Mouse (Mus musculus): ENCODE measurements around the gene Podn. TPM values are rescaled to one million over a fixed set of nuclear protein-coding genes. Genes with fewer than 3 reads are reported as not detected.

Gene Podn
- total RNA-seq, 2 experiments from 2014 or later, result 8.7 TPM

DNA sequence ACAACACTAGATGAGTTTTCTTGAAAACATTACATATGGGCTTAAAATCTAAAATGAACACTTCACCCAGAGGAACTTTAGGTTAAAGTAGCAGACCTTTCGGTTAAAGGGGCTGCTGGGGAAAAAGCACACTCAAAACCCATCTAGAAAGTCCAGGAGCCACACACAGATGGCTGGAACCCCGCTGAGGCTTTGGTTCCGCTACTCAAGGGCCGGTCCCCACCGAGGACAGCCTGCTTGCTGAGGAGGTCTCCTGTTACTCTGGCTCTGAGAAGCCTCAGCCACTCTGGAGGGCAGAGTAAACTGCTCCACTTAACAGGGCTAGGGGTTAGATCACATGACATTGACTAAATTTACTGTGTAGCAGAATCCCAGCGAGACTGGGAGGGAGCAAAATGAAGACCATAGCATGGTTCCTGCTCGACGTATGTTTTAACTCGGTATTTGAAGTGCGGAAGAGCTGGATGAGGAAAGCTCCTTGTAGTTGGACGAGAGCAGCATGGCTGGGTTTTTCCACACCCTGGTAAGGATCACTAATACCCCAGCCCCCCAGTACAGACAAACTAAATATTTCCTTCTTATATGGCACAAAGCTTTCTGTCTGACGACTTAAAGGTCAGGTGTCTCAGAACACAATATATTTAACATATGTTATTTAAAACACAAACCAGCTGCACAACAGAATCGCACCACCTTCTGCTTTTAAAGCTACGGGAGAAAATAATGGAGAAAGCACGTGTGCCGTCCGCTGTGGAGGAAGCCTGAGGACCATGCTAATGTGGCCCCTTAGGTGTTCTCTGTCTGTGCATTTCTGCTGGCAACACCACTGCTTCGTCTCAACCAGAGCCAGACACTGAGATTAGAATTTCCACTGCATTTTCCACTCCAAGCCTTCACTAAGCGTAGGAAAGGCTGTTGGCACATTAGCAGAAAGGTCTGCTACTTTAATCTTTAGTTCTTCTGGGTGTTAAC lies 50.8 kb downstream of the Podn start:
- no peak for DNase-seq

DNA sequence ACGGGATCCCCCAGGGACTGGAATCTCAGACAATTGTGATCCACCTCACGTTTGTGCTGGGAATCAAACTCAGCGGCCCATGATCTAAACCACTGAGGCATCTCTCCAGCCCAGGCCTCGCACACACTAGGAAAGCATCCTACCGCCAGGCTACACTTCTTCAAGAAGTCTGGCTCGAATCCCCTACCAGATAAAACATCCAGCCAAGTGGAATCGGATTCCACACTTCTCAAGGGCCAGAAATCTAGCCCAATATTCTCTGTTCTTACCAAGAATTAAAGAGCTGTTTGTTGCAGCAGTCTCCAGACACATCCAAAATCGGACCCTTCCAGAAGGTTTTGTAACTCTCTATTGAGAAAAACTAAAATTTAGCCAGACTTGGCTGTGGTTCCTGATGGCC lies 59.2 kb downstream of the Podn start:
- no peak for DNase-seq

DNA sequence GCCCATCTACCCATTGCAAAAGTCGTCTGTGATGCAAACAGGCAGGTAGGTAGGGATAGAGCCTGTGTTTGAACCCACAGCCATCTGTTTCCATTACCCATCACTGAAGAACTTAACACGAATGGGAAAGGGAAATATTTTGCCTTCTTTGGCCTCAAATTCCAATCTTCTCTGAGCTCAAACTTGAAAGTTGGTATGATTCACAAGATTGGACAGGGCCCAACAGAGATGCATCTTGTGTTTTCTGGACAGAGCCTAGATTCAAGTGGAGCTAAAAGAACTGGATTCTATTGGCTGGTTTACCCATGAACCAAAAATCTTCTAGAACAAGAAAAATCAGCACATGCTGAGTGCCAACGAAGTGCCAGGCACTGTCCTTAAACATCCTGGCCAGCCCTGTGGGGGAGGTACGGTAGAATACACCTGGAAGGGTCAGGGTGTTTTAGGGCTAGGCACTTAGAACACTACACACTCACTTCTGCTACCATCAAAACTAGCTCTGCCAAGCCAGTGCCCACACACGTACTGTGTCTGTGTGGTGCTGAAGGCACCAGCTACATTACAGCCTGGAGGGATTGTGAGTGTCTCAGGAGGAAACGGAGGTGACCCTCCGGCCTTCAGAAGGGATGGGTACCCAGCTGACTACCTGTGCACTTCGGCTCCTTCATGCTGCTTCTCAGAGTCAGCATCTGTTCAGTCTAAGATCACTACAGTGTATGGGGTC lies 63.0 kb downstream of the Podn start:
- no peak for DNase-seq

DNA sequence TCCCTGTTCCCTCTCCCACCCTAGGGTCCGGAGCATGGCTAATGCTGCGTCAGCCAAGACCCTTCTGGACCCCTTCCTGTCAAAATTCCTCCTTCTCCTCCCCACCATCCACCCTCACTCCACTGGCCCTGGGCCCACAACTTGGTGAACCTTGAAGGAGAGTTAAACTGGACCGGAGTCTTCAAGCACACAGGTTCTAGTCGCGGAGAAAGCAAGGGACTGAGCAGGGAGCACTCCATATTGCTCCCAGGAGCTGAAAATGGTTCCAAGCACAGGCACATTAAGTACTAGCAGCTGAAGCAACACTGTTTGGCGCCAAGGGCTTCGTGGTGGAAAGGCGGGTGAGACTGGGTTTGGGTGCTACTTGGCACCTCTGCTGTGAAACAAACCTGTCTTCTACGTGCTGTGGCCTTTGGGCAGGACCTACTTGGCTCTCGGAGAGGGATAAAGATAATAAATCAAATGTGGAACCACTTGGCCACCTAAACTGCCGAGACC lies 63.8 kb downstream of the Podn start:
- DNase-seq, result no peak

DNA sequence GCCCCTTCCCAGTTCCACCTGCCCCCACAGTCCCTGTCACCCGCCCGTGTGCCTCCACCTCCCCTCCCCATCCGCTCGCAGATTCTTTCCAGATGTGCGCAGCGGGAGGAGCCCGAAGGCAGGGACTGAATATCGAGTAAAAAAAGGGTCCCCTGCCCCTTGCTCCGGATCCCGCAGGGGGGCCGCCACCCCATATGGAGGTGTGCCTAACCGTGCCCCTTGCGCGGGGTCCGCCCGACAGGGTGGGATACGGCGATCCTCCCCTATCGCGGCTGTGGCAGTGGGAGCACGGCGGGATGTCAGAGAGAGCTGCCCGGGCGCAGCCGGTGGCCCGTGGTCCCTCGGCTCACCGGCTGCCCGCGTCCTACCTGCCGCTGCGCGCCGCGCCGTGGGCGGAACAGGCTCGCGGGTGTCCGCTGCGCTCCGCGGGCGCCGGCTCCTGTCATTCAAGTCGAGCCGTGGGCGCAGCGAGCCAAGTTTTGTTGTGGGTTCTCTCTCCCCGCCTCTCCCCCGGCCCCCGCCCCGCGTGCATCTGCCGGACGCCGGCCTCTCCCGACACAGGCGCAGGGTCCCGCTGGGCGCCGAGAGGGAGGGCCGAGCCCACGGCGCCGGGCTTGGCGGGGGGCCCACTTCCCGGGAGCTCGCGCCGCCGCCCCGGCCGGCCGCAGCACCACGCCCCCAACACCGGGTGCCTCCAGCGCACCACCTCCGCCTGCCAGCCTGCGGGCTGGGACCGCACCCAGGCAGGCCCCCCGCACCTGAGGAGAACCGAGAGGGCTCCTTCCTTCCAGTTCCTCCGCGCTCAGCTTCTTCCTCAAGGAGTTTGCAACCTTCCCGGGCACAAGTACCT lies 64.5 kb downstream of the Podn start:
- peak in 1 of 2 experiments; percentile 45 for DNase-seq

DNA sequence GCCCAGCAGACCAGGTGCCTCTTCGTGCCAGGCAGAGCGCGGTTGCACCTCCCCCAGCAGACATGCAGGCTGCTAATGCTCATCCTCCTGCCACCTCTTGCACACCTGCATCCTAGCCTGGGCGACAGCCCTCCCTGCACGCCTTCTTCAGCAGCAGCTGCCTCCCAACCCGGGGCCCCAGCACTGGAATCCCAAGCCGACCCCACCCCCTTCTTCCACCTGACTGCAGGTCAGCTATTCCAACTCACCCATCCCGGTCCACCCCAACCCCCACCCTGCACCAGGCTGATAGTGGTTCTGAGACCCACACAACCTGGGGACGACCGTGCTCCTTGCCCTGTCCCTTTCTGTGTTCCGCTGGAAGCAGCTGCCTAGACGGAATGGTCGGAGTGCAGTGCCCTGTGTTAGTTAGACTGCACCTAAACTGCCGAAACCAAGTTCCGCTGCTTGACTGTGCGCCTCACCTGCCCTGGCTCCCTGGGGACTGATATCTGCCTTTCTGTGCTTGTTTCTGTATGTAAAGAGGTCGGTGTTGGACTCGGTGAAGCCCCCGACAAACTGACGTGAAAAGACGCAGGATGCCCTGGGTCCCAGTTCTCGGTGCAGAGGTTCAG lies 65.2 kb downstream of the Podn start:
- no peak for DNase-seq

DNA sequence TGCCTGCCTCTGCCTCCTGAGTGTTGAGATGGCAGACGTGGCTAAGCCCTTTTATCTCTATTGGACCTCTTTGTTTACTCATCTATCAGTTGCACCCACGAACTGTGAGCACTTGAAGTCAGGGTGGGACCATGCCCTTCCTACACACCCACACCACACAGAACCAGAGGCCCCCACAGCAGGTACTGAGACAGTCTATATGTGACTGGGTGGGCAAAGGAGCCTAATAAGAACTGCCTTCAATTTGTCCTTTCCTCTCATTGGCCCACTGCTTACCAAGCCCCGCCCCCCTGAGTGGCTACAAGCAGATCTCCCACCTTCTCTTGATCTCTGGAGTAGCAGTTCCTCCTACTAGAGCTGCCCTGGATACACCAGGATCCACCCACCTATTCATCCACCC lies 70.1 kb downstream of the Podn start:
- no peak for DNase-seq

DNA sequence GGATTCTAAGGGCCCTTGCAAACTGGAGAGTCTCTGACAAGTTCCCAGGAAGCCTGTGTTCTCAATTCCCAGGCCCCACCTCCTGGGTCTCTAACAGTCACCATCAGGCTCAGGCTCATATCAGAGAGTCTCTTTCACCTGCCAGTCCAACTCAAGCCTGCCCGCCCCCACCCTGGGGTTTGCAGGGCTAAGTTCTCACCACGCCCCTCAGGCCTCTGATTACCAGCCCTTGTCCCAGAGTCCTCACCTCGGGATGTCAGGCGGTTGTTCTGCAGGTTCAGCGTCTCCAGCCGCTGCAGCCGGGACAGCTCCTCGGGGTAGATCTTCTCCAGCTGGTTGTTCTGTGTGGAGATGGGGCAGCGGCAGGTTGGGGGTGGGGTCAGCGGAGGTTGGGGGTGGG lies 71.0 kb downstream of the Podn start:
- DNase-seq, result no peak

DNA sequence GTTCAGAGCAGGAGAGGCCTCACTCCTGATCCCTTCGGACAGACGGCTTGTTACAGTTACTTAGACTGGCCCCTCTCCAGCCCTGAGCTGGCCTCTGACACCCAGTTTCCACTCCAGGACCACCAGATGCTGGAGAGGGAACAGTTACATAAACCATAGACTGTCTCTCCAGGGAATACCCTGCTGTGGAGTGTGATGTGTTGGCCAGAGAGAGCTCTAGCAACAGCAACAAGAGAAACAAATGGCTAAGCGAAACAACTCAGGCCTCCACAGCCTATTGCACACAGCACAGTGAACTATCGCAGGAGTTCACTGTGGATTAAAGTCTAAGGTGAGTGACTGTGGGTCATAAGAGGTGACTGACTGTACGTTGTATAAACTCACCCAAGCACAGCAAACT lies 71.6 kb downstream of the Podn start:
- DNase-seq, result no peak

DNA sequence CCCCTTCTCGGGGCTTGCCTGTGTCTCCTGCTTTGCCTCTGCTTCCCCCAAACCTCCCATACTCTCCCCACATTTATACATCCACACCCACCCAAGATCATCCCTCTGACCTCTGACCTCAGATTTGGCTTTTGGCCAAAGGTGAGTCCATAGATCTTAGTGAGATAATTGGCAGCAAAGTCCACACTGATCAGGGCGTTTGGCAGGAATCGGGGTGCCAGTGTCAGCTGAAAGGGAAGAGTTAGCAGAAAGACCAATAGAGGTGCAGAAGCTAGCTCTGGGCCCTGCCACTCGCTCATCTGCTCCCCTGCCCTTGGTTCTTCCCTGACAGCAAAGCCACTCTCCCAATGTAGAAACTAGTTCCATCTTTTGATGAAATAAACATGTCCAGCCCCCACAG lies 73.1 kb downstream of the Podn start:
- DNase-seq, result no peak

DNA sequence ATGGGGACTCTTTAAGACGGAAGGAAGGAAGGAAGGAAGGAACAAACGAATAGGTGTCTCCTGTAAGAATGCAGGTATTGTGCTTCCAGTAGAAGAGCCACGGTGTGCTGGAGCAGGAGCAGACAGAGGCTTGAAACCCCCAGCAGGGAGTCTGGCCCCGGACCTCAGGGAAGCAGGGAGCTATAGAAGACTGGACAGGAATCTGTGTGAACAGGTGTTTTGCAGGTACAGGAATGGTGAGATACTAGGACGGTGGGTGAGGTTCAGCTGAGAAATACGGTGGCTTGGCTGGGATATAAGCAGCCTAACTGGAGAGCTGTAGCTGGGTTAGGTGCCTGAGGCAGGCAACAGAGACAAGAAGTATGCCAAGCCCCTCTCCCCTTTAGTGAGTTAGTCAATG lies 76.1 kb downstream of the Podn start:
- DNase-seq, result no peak

DNA sequence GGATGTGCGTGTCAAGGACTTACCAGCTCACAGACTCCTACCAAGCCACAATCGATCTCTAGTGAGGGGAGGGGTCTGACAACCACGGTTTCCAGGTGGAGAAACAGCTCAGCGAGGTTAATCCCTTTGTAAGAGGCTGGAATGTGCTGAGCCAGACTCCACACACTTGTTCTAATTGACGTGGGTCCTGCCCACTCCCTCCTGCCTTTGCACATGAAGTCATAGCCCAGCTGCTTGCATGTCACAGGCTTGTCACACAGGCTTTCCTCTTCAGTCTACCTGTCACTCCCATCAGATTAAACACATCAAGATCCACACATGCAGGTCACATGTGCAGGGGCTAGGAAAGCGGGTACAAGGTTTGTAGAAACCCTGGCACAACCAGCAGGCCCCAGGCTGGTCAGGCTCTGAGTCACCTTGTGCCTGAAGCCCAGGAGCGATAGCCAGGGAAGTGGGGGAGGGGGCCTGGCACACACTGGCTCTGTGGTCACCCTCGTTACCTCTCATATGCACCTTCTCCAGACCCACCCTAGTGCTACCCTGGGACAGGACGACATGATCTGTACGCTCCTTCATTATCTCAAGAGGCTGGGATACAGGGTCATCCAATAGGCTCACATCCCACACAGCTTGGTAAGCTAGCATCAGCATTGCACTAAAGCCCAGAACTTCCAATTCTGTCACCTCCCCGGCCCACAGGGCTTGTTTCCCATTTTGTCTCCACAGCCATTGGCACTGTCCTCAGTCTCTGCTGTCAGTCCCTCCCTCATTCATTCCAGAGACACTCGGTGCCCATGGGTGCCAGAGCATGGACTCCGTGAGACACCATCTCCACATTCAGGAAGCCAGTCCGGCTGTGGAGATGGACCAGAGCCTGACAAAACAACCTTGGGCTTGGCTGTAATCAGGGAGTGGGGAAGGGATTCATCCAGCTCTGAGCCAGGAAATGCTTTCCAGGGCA lies 77.0 kb downstream of the Podn start:
- peak; percentile 42 to 48 for DNase-seq

DNA sequence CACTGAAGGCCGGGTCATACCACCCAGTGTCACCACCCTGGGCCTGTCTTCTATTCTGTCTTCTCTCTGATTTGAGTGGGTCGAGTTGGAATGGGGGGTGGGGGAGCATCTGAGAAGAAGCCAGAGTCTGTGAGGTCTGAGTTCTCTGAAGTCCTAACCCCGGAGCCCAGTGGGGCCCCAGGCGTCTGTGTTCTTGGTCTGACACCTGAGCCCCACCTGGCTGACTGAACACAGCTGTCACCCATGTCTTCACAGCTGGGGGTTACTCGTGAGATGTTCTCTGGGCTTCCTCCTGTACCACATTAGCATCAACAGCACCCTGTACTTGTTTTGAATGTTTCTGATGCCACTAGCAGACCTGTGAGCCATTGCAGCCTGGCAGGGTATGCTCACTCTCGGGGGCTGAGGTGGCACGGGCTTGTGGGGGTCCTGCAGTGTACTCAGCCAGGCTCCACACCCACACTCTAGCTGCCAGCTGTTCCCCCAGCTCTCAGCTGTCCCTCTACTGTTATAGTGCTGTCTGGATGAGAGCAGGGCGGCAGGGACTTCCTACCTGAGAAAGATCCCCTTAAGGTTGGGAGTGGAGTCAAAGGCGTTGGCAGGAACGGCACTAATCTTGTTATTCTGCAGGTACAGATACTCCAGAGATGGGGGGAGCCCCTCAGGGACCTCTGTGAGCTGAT lies 77.9 kb downstream of the Podn start:
- DNase-seq, result no peak

DNA sequence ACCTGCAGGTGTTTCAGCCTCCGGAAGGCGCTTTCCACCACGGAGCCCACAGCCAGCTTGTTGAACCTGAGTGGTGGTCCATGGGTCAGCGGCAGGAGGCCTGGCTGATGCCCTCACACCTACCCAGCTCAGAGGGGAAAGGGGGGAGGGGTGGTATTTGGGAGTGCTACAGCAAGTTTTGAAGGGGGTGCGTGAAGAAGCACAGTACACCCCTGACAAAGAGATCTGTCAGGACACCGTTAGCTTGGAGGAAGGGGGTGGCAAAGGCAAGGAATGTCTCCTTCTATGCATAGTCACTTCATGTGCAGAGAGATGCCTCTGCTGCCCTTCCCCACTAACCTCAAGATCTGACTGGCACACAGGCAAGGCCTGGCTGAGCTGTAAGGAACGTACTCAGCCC lies 78.4 kb downstream of the Podn start:
- no peak for DNase-seq

DNA sequence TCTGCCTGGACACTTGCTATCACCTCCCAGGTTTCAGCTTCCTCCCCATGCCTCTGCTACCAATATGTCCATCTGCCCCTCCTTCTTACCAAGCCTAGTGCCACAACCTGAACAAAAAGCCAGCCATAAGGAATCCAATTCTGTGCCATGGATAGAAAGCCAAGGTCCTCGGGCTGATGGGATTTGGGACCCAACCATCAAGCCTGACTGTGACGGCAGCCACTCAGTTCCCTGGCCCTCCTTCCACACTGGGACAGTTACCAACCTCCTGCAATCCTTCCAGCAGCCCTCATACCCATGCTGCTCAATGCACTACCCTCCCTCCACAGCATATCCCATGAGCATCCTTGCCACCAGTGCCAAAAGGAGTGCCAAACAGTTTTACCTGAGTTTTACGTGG lies 79.9 kb downstream of the Podn start:
- DNase-seq, result no peak

DNA sequence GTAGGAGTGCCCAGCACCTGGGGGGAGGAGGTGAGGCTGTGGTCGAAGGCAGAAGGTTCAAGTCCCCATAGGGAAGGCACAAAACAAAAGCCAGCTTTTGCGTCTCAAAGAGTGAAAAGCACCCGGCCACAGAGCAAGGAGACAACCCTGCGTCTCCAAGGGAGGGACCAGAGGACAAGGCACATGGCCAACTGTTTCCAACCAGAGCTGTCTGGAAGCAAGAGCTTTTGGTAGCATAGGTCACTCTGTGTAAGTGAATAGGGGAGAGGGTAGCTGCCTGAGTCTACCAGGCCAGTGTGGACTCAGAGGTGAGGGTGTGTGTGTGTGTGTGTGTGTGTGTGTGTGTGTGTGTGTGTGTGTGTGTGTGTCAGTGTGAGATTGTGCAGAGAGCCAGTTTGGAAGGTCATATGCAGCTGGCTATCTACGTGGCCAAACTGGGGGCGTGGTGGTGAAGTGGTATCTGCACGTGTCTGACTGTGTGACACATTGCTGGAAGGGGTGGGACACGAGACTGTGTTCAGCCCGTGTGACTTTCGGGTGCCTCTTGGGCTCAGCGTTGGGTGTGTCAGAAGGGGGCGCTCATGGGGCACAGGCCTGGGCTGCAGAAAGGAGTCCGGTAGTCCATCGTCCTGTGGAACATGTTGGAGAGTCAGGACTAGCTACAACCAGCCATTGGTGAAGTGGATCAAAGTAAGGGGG lies 81.0 kb downstream of the Podn start:
- DNase-seq, result no peak

DNA sequence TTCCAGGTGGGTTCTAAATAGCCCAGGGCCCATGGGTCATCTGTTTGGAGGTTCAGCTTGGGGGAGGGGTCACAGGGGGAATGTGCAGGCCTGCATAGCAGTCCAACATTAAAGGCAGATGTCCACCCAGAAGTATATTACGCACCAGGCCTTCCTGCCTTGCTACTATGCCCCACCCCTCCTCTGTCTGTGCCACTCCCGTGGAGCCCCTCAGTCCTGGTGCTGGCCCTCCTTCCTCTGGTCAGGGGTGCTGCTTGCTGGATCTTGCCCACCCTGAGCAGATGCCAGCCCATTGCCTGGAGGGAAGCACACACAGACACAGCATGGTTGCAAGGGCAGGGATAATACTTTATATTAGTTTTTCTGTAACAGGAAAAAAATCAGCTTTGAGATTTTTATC lies 81.8 kb downstream of the Podn start:
- DNase-seq, result no peak

DNA sequence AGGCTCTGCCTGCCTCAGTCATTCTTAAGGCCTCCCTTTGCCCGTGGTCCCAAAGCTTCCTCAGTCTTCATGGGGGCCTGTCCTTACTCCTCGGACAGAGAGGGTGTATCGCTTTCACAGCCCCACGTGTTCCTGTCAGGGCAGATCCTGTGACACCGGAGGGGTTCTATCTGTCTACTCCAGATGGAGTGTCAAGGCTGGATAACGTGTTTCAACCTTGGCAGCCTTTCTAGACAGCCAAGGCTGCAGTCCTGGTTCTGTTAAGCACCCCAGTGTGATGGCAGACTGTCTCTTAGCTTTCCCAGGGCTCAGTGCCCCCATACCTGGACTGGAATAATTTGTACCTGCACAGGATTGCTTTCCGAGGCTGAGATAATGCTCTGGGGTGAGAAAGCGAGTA lies 87.7 kb downstream of the Podn start:
- DNase-seq, result no peak

DNA sequence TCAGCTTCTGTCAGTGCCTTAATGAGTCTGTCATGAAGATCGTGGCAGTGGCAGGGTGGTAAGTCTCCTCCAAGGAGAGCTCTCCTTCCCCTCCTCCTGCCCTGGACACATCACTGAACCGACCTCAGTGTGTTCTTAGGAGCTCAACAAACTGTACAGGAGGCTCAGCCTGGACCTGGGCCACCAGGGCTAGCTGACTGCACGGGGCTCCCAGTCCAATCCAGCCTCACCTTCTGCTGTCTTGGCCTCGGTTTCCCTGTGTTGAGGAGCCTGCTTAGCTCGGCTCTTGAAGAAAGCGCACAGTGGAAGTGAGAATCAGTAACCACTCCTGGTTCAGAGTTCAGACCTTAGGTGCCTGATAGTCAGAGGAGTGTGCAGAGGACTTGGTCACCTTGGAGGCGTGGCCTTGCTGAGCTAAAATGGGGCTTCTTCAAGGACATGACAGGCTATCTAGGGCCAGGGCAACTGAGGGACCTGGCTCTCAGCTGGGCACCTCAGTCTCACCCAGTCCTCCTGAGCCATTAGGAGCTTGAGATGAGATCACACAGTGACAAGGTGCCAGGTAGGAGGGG lies 88.6 kb downstream of the Podn start:
- no peak for DNase-seq
